Mouse (Mus musculus) liver, adult 2 months (tissue): ENCODE data around the gene Actr3. TPM values are rescaled to one million over a fixed set of nuclear protein-coding genes. Genes with fewer than 3 reads are reported as not detected.
"Not testable (repeated sequence)": the region's sequence is repeated elsewhere in the genome, so short reads cannot be mapped to it uniquely, and the experiment has no call there.

Source experiments
- DNase-seq: peaks from one replicate; pipeline ENCODE4 v3.0.0-alpha.2; 2011; ENCODE audit warnings: low read depth, low spot score; ENCODE audit errors: extremely low read depth
- H3K27ac ChIP-seq: fragments of 200-500 bp; replicated peaks from 2 replicates; pipeline ENCODE4 v1.5.1; 2012; ENCODE audit warnings: low read depth, mild to moderate bottlenecking, control low read depth, inconsistent platforms, low read length; ENCODE audit not compliant: insufficient read depth
- H3K27me3 ChIP-seq: fragments of 200-500 bp; 2 replicates; pipeline ENCODE4 v1.6.1; 2012; ENCODE audit warnings: mild to moderate bottlenecking, moderate library complexity, low read length, inconsistent platforms; ENCODE audit not compliant: control insufficient read depth, insufficient read depth
- H3K36me3 ChIP-seq: fragments of 200-500 bp; 2 replicates; pipeline ENCODE4 v1.6.1; 2012; ENCODE audit warnings: low read length, inconsistent platforms; ENCODE audit not compliant: control insufficient read depth, insufficient read depth
- H3K4me1 ChIP-seq: fragments of 200-500 bp; 2 replicates; pipeline ENCODE4 v1.6.1; 2011; ENCODE audit warnings: low read length; ENCODE audit not compliant: control insufficient read depth, insufficient read depth
- H3K4me3 ChIP-seq: fragments of 200-500 bp; 2 replicates; pipeline ENCODE4 v1.5.1; 2011; ENCODE audit warnings: low read depth, mild to moderate bottlenecking, control low read depth, low read length, moderate library complexity; ENCODE audit not compliant: insufficient read depth
- H3K79me2 ChIP-seq: fragments of 200-500 bp; 2 replicates; pipeline ENCODE4 v1.6.1; 2012; ENCODE audit warnings: inconsistent platforms, mild to moderate bottlenecking, low read length, moderate library complexity; ENCODE audit not compliant: control insufficient read depth, insufficient read depth
- H3K9ac ChIP-seq: fragments of 200-500 bp; 2 replicates; pipeline ENCODE4 v1.6.1; 2012; ENCODE audit warnings: low read depth, mild to moderate bottlenecking, control low read depth, inconsistent platforms, low read length
- CTCF ChIP-seq: fragments of 200-500 bp; IDR thresholded peaks from 2 replicates; pipeline ENCODE4 v1.5.1; 2011; ENCODE audit warnings: low read depth, low read length, control low read depth
- POLR2A ChIP-seq: fragments of 200-500 bp; IDR thresholded peaks from 2 replicates; pipeline ENCODE4 v1.6.1; 2011; ENCODE audit warnings: low read length, control low read depth; ENCODE audit not compliant: insufficient read depth; ENCODE audit errors: extremely low read depth
- WGBS: fragments of 180-500 bp; shearing (Covaris S2); methylation state at CpG from one replicate; pipeline ENCODE4 v1.1.7; 2018; 5-methylcytosine and 5-hydroxymethylcytosine counted together
- polyA plus RNA-seq: library from polyadenylated mRNA; depleted of rRNA; stranded (reverse); fragments of >200 nt; gene quantifications from 2 replicates; pipeline ENCODE4 v1.2.3, GENCODE M21; 2012
- total RNA-seq: library from RNA; depleted of rRNA; stranded (reverse); fragments of >200 nt; gene quantifications from 2 replicates; pipeline ENCODE4 v1.2.3, GENCODE M21; 2014

Gene Actr3
- total and polyA plus RNA-seq, 2 experiments: 16.0 to 84.1 TPM

DNA sequence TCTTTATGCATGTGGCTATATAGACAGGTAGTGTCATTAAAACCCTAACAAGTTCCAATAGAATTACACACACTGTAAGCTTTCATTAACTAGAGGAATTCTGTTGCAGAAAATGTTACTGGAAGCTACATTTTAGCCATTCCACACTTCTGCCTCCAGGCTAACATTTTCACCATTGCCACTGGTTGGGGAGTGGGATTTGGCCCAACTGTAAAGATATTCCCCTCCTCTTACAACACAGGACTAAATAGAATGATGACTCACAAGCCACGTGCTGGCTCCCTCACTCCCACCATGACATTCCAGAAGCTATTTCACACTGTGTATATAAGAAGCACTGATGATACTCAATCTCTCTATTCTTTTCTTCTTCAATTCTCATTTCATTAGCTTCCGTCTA is 7.2 kb downstream of the Actr3 start:
- TF ChIP-seq POLR2A: no peak
- no peak for TF ChIP-seq CTCF
- no peaks in the 10 kb centered on the region for H3K36me3 ChIP-seq
- H3K4me1 ChIP-seq: peaks cover 12% of the 10 kb centered on the region; the same call in 1 of the 2 replicates
- 73% methylated on average over 2 of the region's 2 CpGs for WGBS
- H3K27ac ChIP-seq: no peak overlapping the region
- no peak for DNase-seq
- H3K9ac ChIP-seq: no peak overlapping the region
- peaks cover 26% of the 10 kb centered on the region; the same call in 1 of the 2 replicates for H3K79me2 ChIP-seq
- H3K4me3 ChIP-seq: no peak overlapping the region
- no peaks in the 10 kb centered on the region for H3K27me3 ChIP-seq

DNA sequence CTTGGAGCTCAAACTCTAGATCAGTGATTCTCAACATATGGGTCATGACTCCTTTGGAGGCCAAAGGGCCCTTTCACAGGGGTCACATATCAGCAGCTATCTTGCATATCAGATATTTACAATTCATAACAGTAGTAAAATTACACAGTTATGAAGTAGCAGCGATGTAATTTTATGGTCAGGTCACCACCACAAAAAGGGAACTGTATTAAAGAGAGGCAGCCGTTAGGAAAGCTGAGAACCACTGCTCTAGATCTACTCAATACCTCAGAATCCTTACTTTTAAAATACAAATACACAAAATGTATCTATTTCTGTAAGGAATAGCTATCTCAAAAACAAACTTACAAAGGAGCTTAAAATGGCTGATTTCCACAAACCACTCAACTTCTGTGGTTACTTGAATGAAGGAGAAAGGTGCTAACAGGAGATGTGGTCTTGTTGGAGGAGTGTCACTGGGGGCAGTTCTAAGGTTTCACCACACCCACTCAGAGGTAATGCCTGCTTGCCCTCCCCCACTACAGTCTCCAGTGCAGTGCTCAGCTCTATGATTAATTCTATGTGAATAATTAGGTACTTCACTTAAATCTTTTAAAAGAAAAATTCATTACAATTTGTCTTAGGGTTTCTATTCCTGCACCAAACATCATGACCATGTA is 9.0 kb downstream of the Actr3 start:
- Histone ChIP-seq H3K4me1 (peaks cover 6% of the 10 kb centered on the region; the same call in 1 of the 2 replicates), H3K36me3 (no peaks in the 10 kb centered on the region), H3K4me3 (no peak overlapping the region), H3K27me3 (no peaks in the 10 kb centered on the region), H3K79me2 (peaks cover 32% of the 10 kb centered on the region; the same call in 1 of the 2 replicates), H3K27ac (no peak overlapping the region), H3K9ac (no peak overlapping the region)
- no peak for DNase-seq
- WGBS: 83% methylated on average over 2 of the region's 2 CpGs
- TF ChIP-seq POLR2A: no peak

DNA sequence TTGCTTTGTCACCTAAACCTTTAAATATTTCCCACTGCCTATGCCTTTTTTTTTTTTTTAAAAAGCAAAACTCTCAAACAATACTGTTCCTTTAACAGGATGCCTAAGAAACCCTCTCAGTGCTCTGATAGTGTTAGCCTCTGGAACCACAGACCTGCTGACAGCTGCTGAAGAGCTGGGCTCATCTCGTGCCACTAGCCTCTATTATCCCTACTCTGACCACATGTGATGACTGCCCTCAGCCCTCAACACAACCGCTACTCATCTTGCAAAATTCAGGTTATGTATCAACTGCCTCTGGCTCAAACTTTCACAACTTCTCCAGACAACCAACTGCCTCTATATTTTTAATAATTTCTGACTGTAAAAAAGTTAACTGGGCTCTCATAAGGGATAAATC is 15.6 kb downstream of the Actr3 start:
- no peak for DNase-seq
- no peaks in the 10 kb centered on the region for H3K27me3 ChIP-seq
- TF ChIP-seq POLR2A: no peak
- no peak for TF ChIP-seq CTCF
- peaks cover 18% of the 10 kb centered on the region for H3K36me3 ChIP-seq
- no peak overlapping the region for H3K9ac ChIP-seq
- WGBS: 12% methylated on average over 2 of the region's 2 CpGs
- peaks cover 2% of the 10 kb centered on the region for H3K4me1 ChIP-seq
- H3K27ac ChIP-seq: no peak overlapping the region
- no peak overlapping the region for H3K4me3 ChIP-seq
- peaks cover 11% of the 10 kb centered on the region; the same call in 1 of the 2 replicates for H3K79me2 ChIP-seq

DNA sequence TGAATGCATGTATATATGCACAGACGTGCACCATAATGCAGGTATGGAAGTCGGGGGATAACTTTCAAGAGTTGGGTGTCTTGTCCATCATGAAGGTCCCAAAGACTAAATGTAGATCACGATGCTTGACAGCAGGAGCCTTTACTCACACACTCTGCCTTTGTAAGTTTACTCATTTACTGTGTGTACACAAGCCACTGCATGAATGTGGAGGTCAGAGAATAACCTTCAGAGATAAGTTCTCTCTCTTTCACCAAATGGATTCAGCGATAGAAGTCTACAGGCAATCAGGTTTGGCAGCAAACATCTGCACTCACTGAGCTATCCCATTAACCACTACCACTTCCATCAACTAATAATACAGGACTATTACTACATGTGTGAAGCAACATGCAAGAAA is 16.8 kb downstream of the Actr3 start:
- no peak overlapping the region for H3K27ac ChIP-seq
- H3K79me2 ChIP-seq: peaks cover 6% of the 10 kb centered on the region; the same call in 1 of the 2 replicates
- H3K4me3 ChIP-seq: no peak overlapping the region
- H3K9ac ChIP-seq: no peak overlapping the region
- H3K4me1 ChIP-seq: peaks cover 2% of the 10 kb centered on the region
- peaks cover 23% of the 10 kb centered on the region for H3K36me3 ChIP-seq
- H3K27me3 ChIP-seq: no peaks in the 10 kb centered on the region
- TF ChIP-seq CTCF: no peak
- TF ChIP-seq POLR2A: no peak
- WGBS: 34% methylated on average over 4 of the region's 4 CpGs
- peak; percentile 60 for DNase-seq

DNA sequence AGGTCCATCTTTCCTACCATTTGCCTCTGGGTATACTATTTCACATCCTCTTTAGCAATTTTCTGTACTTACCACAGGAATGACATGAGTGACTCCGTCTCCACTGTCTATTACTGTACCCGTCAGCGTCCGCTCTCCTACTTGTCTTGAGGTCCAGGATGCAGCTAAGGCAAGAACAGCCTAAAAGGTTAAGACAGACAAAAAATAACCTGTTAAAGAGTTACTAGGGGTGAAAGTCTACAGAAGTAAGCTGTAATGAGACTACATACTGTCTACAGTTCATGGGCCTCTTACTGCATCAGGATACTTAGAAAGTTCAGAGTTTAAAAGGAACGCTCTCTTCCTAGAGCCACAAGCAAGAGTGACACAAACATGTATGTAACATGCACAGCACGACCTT is 28.3 kb downstream of the Actr3 start:
- no peak for DNase-seq
- Histone ChIP-seq H3K4me3 (no peak overlapping the region), H3K36me3 (peaks cover 55% of the 10 kb centered on the region), H3K9ac (no peak overlapping the region), H3K4me1 (no peaks in the 10 kb centered on the region), H3K27me3 (no peaks in the 10 kb centered on the region), H3K27ac (no peak overlapping the region), H3K79me2 (no peaks in the 10 kb centered on the region; the same call in 1 of the 2 replicates)
- no peak for TF ChIP-seq POLR2A
- WGBS: 93% methylated on average over 6 of the region's 6 CpGs

DNA sequence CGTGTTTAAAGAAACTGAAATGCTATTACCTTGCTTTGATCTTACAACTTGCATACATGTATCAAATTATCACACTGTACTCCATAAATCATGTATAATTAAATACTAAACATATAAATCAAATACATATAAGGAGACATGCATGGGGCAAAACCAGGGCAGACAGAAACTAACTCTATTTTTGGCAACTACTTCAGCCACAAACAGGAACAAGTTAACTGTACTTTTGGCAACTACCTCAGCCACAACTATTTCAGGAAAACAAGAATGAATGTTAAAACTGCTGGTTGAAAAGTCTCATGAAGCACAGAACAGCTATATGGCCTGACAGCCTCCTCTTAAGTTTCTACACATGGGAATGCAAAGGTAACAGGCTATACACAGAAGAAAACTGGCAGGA is 40.1 kb downstream of the Actr3 start:
- DNase-seq: no peak
- Histone ChIP-seq H3K4me3 (no peak overlapping the region), H3K27ac (no peak overlapping the region), H3K36me3 (peaks cover 46% of the 10 kb centered on the region), H3K27me3 (no peaks in the 10 kb centered on the region), H3K79me2 (no peaks in the 10 kb centered on the region), H3K4me1 (no peaks in the 10 kb centered on the region), H3K9ac (no peak overlapping the region)
- 96% methylated on average over 1 of the region's 1 CpGs for WGBS
- TF ChIP-seq CTCF (no peak), POLR2A (no peak)

DNA sequence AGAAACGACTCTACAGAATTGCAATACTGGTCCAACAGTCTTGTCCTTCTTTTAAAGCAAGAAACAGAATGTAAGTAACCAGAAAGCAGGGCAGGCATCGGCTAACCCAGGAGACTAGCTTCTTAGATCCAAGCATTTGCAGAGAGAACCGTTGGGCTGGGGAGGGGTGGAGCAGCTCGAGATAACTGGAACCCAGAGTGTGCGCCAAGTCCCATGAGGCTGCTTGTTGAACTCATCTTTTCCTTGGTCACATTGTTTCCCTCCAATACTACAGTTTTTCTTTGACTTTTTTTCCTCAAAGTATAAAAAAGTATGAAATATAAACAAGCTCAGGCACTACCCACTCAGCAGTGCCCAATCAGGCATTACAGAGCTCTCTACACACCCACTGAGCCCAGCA is 42.2 kb downstream of the Actr3 start:
- 86% methylated on average over 5 of the region's 5 CpGs for WGBS
- H3K4me3 ChIP-seq, H3K27me3 ChIP-seq, H3K79me2 ChIP-seq, H3K9ac ChIP-seq, H3K4me1 ChIP-seq, H3K27ac ChIP-seq, DNase-seq: not testable (repeated sequence)
- peaks cover 35% of the 10 kb centered on the region for H3K36me3 ChIP-seq

DNA sequence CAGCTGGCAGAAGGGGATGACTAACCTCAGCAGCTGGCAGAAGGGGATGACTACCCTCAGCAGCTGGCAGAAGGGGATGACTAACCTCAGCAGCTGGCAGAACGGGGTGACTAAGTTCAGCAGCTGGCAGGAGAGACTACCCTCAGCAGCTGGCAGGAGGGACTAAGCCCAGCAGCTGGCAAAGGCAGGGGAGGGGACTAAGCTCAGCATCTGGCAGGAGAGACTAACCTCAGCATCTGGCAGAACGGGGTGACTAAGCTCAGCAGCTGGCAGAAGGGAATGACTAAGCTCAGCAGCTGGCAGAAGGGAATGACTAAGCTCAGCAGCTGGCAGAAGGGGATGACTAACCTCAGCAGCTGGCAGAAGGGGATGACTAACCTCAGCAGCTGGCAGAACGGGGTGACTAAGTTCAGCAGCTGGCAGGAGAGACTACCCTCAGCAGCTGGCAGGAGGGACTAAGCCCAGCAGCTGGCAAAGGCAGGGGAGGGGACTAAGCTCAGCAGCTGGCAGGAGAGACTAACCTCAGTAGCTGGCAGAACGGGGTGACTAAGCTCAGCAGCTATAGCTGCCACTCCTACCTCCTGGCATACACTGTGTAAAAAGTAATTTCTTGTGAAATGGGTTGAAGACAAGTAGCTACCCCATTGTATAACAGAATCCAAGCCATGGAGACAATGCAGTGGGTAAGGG is 45.3 kb downstream of the Actr3 start:
- not testable (repeated sequence) for H3K27me3 ChIP-seq, DNase-seq, H3K4me3 ChIP-seq, H3K79me2 ChIP-seq, H3K9ac ChIP-seq, H3K27ac ChIP-seq, H3K4me1 ChIP-seq
- WGBS: 70% methylated on average over 4 of the region's 4 CpGs
- H3K36me3 ChIP-seq: peaks cover 10% of the 10 kb centered on the region
